Mouse (Mus musculus) monocyte, adult 2 months (primary cell): ENCODE measurements around the gene Csrnp1.

Experiments
- DNase-seq, 2 experiments: peaks; one replicate each; pipeline ENCODE4 v3.0.0; 2022; ENCODE audit warnings: low spot score in 2 of 2, low read depth in 1 of 2

Csrnp1 gene

DNA sequence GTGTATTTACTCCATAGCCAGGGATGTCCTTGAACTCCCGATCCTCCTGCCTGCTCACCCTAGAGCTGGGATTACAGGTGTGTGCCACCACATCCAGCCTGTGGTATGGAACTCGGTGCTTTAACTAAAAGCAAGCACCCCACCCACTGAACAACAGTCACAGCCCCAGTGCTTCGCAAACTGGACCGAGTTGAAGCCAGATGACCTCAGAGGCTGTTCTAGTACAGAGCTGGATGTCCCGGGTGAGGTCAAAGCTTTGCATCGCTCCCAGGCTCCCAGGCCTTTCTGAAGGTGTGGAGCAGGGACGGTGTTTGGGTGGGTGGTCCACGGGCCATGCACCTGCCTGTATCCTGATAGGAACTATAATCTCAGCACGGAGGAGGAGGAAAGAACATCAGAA, 33.1 kb downstream of the Csrnp1 start:
- DNase-seq, result no peak

DNA sequence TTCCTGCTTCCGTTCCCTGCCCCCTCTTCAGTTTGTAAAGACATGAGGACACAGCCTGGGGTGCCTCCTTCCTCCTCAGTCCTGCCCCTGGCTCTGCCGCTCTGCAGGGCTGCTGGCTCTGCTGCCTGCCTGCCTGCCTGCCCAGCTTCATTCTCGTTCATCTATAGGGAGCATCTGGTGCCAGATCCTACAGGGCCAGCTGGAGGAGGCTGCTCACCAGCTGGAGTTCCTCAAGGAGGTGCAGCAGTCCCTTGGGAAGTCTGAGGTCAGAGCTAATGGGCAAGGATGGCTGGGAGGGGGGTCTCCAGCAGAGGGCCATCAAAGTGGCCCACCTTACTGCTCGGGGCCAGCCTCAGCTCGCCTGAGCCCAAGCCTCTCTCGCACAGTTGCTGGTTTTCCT, 34.0 kb downstream of the Csrnp1 start:
- DNase-seq, result no peak

GRCm38 (mm10) chr9:119948804-119949203, 35.7 kb downstream of the Csrnp1 start:
- no peak for DNase-seq

GRCm38 (mm10) chr9:119945173-119945900, 39.1 kb downstream of the Csrnp1 start:
- no peak for DNase-seq

GRCm38 (mm10) chr9:119943326-119943725, 41.1 kb downstream of the Csrnp1 start:
- no peak for DNase-seq

DNA sequence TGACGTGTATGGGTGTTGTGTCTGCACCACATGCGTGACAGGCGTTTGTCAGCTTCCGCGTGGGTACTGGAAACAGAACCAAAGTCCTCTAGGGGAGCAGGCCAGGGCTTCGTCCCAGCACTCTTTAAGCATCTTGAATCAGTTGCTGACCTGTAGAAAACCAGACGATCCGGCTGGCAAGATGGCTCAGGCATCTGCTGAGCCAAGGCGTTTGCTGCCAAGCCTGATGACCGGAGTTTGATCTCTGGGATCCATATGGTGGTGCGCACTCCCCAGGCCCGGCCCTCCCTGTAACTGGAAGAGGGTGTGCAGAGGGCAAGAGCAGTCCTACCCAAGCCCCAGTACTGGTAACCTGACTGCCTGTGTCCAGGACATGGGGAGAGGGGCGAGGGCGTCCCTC, 42.6 kb downstream of the Csrnp1 start:
- DNase-seq, result no peak

DNA sequence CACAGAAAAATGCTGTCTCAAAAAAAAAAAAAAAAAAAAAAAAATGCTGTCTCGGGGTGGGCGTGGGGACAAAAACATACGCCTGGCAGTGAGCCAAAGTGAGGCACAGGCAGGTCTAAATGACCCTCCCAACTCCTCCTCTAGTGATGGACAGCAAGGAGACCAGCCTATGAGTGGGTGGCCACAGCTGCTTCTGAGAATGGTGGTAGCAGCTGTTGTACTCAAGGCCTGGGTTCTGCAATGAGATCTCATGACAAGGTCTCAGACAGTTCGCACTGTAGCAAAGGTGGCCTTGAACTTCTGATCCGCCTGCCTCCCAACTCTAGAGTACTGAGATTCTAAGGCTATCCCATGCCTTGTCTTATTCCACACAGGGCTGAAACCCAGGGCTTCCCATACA, 43.1 kb downstream of the Csrnp1 start:
- DNase-seq, result no peak

DNA sequence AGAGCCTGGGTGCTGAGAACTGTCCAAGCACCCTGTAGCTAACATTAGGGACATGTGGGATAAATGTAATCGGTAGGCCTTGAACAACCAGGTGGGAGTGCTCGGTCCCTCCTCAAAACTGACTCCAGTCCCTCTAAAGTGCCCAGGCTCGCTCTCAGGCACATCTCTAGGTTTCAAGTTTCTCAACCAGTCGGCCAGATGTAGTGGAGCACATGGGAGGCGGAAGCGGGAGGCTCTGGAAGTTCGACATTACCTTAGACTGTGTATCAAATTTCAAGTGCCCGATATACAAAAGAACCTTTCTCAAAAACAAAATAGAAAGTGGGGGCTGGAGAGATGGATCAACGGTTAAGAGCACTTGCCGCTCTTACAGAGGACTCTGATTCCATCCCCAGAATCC, 44.8 kb downstream of the Csrnp1 start:
- DNase-seq, result no peak

- DNase-seq, result no peak
Measured at GRCm38 (mm10) chr9:119938496-119938895, 46.0 kb downstream of the Csrnp1 start.

DNA sequence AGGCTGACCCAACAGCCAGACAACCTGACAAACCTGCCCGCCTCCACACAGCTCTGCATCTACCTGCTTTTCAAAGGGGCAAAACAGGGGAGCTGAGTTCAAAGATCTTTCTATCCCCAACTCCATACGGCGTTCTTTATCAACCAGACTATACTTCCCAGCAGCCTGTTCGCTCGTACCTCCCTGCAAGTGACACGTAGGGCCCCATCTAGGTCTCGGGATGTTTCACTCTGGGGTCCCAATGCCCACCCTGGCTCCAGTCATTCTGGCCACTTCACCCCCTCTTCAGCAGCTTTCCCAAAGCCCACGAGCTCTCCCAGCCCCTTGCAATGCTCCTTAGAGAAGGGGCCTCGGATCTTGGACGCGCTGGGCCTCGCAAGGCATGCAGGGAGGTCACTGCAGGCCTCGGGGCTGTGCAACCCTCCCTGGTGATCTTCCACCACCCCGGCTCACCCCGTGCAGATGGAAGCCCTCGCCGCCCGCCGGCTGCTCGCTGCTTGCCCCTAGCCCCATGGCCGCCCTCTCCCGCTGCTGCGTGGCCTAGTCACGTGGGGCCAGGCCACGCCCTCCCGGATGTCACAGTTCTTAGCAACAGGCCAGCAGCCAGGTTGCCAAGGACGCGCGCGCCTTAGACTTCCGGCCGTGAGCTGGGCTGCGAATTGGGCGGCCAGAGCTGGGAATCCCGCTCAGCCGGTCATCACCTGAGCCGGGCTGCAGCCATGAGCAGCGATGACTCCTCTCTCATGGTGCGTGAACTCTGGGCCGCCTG, 47.3 kb downstream of the Csrnp1 start, which contains the start of the genes Gorasp1 and Ttc21a:
Gene Gorasp1 (minus strand): TSS at position 561 of the 769 bp plus-strand sequence.
Gene Ttc21a (plus strand): TSS at position 602 of the 769 bp plus-strand sequence.
- peak; percentile 69 to 84 for DNase-seq

DNA sequence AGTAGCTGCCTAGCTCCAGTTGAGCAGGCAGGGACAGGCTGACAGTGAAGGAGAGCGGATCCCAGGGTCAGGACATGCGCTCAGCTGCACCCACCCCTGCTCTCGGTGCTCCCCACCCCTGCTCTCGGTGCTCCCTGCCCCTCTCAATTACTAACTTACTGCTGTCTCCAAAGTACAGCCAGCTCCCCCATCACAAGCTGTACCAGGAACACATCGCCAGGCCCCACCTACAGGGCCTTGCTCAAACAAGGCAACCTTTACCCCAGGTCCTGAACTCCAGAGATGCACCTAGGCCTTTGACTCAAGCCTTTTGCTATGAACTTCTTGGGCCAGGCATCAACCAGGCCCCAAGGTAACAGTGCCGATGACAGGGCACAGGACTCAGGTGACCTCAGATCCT, 50.8 kb downstream of the Csrnp1 start:
- DNase-seq, result no peak

DNA sequence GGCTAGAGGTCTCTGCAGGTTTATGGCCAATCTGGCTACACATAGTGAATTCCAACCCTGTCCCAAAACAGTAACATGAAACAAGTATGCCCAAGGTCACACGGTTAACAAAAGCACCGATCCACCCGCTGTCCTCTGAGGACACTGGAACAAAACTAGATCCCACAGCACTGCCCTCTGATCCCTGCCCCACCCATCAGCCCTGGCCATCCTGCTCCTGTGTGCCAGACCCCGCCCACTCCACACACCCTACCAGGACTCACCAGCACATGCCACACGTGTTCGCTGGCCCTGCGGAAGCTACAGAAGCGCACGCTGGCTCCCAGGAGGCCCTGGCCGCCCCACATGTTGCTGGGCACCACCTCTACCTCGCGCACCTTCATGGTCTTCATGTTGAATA, 52.1 kb downstream of the Csrnp1 start:
- no peak for DNase-seq

- no peak for DNase-seq
Measured at GRCm38 (mm10) chr9:119926497-119926896, 58.0 kb downstream of the Csrnp1 start.

- no peak for DNase-seq
Measured at GRCm38 (mm10) chr9:119925729-119926128, 58.7 kb downstream of the Csrnp1 start.

- DNase-seq, result no peak
Measured at GRCm38 (mm10) chr9:119925120-119925657, 59.3 kb downstream of the Csrnp1 start.

DNA sequence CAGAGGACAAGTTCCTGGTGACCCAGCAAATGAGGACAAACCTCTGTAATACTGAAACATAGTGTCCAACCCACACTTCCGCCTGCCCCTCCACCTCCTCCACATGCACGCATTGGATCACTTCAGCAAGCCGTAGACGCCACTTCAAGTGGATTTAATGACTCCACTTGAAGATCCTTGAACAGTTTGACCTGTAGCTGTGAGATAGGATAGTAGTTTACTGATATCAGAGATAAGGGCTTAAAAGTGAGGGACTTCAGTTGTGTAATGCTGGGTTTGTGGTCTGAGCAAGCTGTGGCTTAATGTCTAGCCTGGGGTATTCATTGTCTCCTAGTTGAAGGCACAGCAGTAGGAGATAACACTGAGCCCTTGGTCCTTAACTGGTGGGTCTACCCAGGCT, 61.0 kb downstream of the Csrnp1 start:
- no peak for DNase-seq
